Mouse (Mus musculus) CH12.LX (cell line): ENCODE measurements at regions not wholly inside any gene's neighbourhood (a gene's known extent, or its start where the extent isn't known, plus 50 kb on each side); places are given as distances from the start of the nearest gene placed in this dataset.

Experiments
- DNase-seq: peaks from one replicate; pipeline ENCODE4 v3.0.0-alpha.2; 2013; ENCODE audit errors: extremely low read depth
- H3K27ac ChIP-seq: 2 replicates; pipeline ENCODE4 v1.5.1; 2012; ENCODE audit warnings: low read depth, mild to moderate bottlenecking, control low read depth, moderate library complexity; ENCODE audit not compliant: insufficient read depth
- H3K27me3 ChIP-seq: replicated peaks from 2 replicates; pipeline ENCODE3; 2012; ENCODE audit warnings: inconsistent platforms
- H3K36me3 ChIP-seq, 2 experiments: replicated peaks in 1 of 2; 2 replicates each; pipeline versions ENCODE3 to v1.6.1; 2012; ENCODE audit warnings: inconsistent platforms in 1 of 2, low read length in 1 of 2, mild to moderate bottlenecking in 1 of 2, mixed read lengths in 1 of 2, moderate library complexity in 1 of 2; ENCODE audit not compliant: control insufficient read depth in 1 of 2, insufficient read depth in 1 of 2
- H3K4me1 ChIP-seq, 2 experiments: 2 replicates each; pipeline ENCODE4 v1.6.1; 2012; ENCODE audit warnings: inconsistent platforms in 1 of 2, moderate library complexity in 1 of 2; ENCODE audit not compliant: insufficient read depth in 2 of 2, control insufficient read depth in 1 of 2
- H3K4me2 ChIP-seq: 2 replicates; pipeline ENCODE4 v1.6.1; 2012; ENCODE audit warnings: low read depth, mild to moderate bottlenecking, control low read depth; ENCODE audit not compliant: poor library complexity, insufficient read depth, severe bottlenecking
- H3K4me3 ChIP-seq, 3 experiments: fragments of 150-350 bp in 1 of 3; sonication (generic) in 1 of 3; replicated peaks in 1 of 3; 2 replicates each; pipeline versions ENCODE3 to v1.5.1; 2011 to 2012; ENCODE audit warnings: low read depth in 2 of 3, low read length in 2 of 3, mild to moderate bottlenecking in 2 of 3, moderate library complexity in 2 of 3, control low read depth in 1 of 3, improper control_type of control experiment in 1 of 3, inconsistent platforms in 1 of 3, mixed read lengths in 1 of 3; ENCODE audit not compliant: poor library complexity in 1 of 3
- H3K79me2 ChIP-seq: replicated peaks from 2 replicates; pipeline ENCODE4 v1.6.1; 2012; ENCODE audit warnings: mild to moderate bottlenecking, moderate library complexity; ENCODE audit not compliant: control insufficient read depth, poor library complexity, insufficient read depth, severe bottlenecking; ENCODE audit errors: extremely low read depth
- H3K9ac ChIP-seq: 2 replicates; pipeline ENCODE4 v1.6.1; 2012; ENCODE audit warnings: low read depth, mild to moderate bottlenecking, control low read depth, moderate library complexity; ENCODE audit not compliant: insufficient read depth
- H3K9me3 ChIP-seq: replicated peaks from 2 replicates; pipeline ENCODE3; 2012; ENCODE audit warnings: low read length, inconsistent platforms, mixed read lengths
- CTCF ChIP-seq, 2 experiments: IDR thresholded peaks in 1 of 2; conservative IDR thresholded peaks in 1 of 2; 2 replicates each; pipeline ENCODE4 v1.5.1; 2011 to 2012; ENCODE audit warnings: low read depth in 2 of 2, low read length in 2 of 2, improper control_type of control experiment in 1 of 2, inconsistent platforms in 1 of 2, mild to moderate bottlenecking in 1 of 2, moderate library complexity in 1 of 2
- GABPA ChIP-seq: IDR thresholded peaks from 2 replicates; pipeline ENCODE4 v1.6.1; 2012; ENCODE audit warnings: low read depth, low read length, improper control_type of control experiment, inconsistent platforms; ENCODE audit not compliant: insufficient replicate concordance
- HCFC1 ChIP-seq: IDR thresholded peaks from 2 replicates; pipeline ENCODE4 v1.6.1; 2012; ENCODE audit warnings: low read depth, mild to moderate bottlenecking, inconsistent platforms, low read length, improper control_type of control experiment
- IRF4 ChIP-seq: IDR thresholded peaks from 2 replicates; pipeline ENCODE4 v1.6.1; 2014; ENCODE audit warnings: low read depth, mild to moderate bottlenecking, inconsistent platforms, low read length, improper control_type of control experiment
- JUN ChIP-seq: IDR thresholded peaks from 2 replicates; pipeline ENCODE4 v1.6.1; 2011; ENCODE audit warnings: low read depth, mild to moderate bottlenecking, low read length, improper control_type of control experiment, moderate library complexity; ENCODE audit not compliant: insufficient read depth
- KAT2A ChIP-seq: IDR thresholded peaks from 2 replicates; pipeline ENCODE4 v1.6.1; 2012; ENCODE audit warnings: low read length, improper control_type of control experiment, inconsistent platforms; ENCODE audit not compliant: insufficient replicate concordance
- MAFK ChIP-seq: IDR thresholded peaks from 2 replicates; pipeline ENCODE4 v1.6.1; 2011; ENCODE audit warnings: low read length, improper control_type of control experiment; ENCODE audit not compliant: insufficient replicate concordance
- MAX ChIP-seq: IDR thresholded peaks from 2 replicates; pipeline ENCODE4 v1.6.1; 2011; ENCODE audit warnings: low read length, improper control_type of control experiment
- MAZ ChIP-seq: IDR thresholded peaks from 2 replicates; pipeline ENCODE4 v1.6.1; 2012; ENCODE audit warnings: low read depth, mild to moderate bottlenecking, inconsistent platforms, low read length, improper control_type of control experiment, moderate library complexity
- MXI1 ChIP-seq: IDR thresholded peaks from 2 replicates; pipeline ENCODE4 v1.6.1; 2011; ENCODE audit warnings: mild to moderate bottlenecking, low read depth, low read length, improper control_type of control experiment
- MYC ChIP-seq: IDR thresholded peaks from 2 replicates; pipeline ENCODE4 v1.6.1; 2011; ENCODE audit warnings: low read depth, mild to moderate bottlenecking, improper control_type of control experiment, low read length
- NELFE ChIP-seq: IDR thresholded peaks from 2 replicates; pipeline ENCODE4 v1.6.1; 2011; ENCODE audit warnings: low read depth, low read length, improper control_type of control experiment
- NRF1 ChIP-seq: IDR thresholded peaks from 2 replicates; pipeline ENCODE4 v1.6.1; 2014; ENCODE audit warnings: low read depth, mild to moderate bottlenecking, inconsistent platforms, low read length, improper control_type of control experiment, moderate library complexity
- PAX5 ChIP-seq: IDR thresholded peaks from 2 replicates; pipeline ENCODE4 v1.6.1; 2012; ENCODE audit warnings: low read length, inconsistent platforms, mixed read lengths
- POLR2A ChIP-seq: IDR thresholded peaks from 2 replicates; pipeline ENCODE4 v1.6.1; 2011; ENCODE audit warnings: low read depth, mild to moderate bottlenecking, improper control_type of control experiment, low read length
- RAD21 ChIP-seq: IDR thresholded peaks from 2 replicates; pipeline ENCODE4 v1.6.1; 2011; ENCODE audit warnings: low read depth, mild to moderate bottlenecking, low read length, improper control_type of control experiment, moderate library complexity
- SMC3 ChIP-seq: IDR thresholded peaks from 2 replicates; pipeline ENCODE4 v1.6.1; 2011; ENCODE audit warnings: low read depth, low read length, improper control_type of control experiment
- TBP ChIP-seq: conservative IDR thresholded peaks from 2 replicates; pipeline ENCODE4 v1.6.1; 2011; ENCODE audit warnings: low read depth, low read length, improper control_type of control experiment
- USF2 ChIP-seq: conservative IDR thresholded peaks from 2 replicates; pipeline ENCODE4 v1.6.1; 2011; ENCODE audit warnings: low read depth, low read length, improper control_type of control experiment
- ZC3H11A ChIP-seq: IDR thresholded peaks from 2 replicates; pipeline ENCODE4 v1.6.1; 2012; ENCODE audit warnings: low read depth, mild to moderate bottlenecking, inconsistent platforms, low read length, improper control_type of control experiment
- ZMIZ1 ChIP-seq: IDR thresholded peaks from 2 replicates; pipeline ENCODE4 v1.6.1; 2012; ENCODE audit warnings: low read depth, mild to moderate bottlenecking, inconsistent platforms, low read length, improper control_type of control experiment
- dilution Hi-C: fragments of 300-500 bp; cut with MboI; formaldehyde crosslinking; loops from 2 replicates; pipeline ENCODE4 v1.14.3; 2020; ENCODE audit warnings: low sequenced_read_pairs; ENCODE audit not compliant: extremely low pct_unique_long_range_greater_than_20kb, extremely low pct_ligation_motif_present
- in situ Hi-C: fragments of 300-500 bp; cut with MboI; formaldehyde crosslinking; loops from 3 replicates; pipeline ENCODE4 v1.14.3; 2019; ENCODE audit warnings: low sequenced_read_pairs, low pct_ligation_motif_present, low pct_unique_long_range_greater_than_20kb, mixed read lengths

DNA sequence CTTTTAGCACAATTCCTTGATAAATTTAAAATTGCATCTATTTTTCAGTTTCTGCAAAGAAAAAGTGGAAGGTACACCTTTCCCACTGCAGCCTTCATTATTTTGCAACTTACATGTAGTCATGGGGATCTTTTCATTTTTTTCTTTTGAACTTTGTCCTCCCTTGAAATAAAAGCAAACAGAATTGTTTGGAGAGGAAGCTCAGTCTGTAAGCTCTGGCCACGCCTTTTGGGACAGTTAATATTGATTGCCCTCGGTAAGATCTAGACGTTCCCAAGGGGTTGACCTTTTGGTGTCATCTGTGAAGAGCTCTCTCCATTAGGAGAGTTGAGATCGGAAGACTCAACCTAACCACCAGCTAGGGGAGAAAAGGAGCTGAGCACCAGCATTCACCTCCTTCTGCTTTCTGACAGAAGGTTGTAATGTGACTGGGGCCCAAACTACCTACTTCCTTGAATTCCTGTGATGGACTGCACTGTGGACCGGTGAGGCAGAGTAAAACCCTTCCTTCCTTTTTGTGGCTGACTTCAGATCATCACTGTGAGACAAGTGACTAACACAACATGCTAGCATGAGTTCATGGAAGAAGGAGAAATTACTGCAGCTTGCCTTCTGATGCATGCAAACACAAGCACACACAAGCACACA, 621.9 kb downstream of the Inhba start:
- in situ Hi-C loops (no loop called here), dilution Hi-C loops (no loop called here)
- DNase-seq = no peak
- Histone ChIP-seq H3K27me3 (no peaks in the 10 kb centered on the region), H3K4me3 (no peak overlapping the region), H3K9me3 (no peaks in the 10 kb centered on the region), H3K9ac (no peak overlapping the region), H3K27ac (no peak overlapping the region), H3K4me2 (no peak overlapping the region), H3K79me2 (no peaks in the 10 kb centered on the region), H3K36me3 (no peaks in the 10 kb centered on the region), H3K4me1 (no peaks in the 10 kb centered on the region; a peak in 1 of 4 replicates)
- TF ChIP-seq CTCF (conservative IDR thresholded peaks at IDR 0.05 in 1 of 2, IDR thresholded peaks at IDR 0.05 in 1 of 2; ENCODE audit: low read depth in 2 of 2, low read length in 2 of 2) = no peak
- no peak for TF ChIP-seq MXI1
- no peak for TF ChIP-seq TBP
- TF ChIP-seq POLR2A = no peak
- TF ChIP-seq SMC3 = no peak
- no peak for TF ChIP-seq MAFK
- TF ChIP-seq MYC = no peak
- no peak for TF ChIP-seq PAX5
- no peak for TF ChIP-seq HCFC1
- no peak for TF ChIP-seq MAX
- no peak for TF ChIP-seq ZC3H11A
- no peak for TF ChIP-seq NRF1
- no peak for TF ChIP-seq MAZ
- TF ChIP-seq USF2 = no peak
- TF ChIP-seq JUN = no peak
- TF ChIP-seq KAT2A = no peak
- no peak for TF ChIP-seq ZMIZ1
- no peak for TF ChIP-seq RAD21

GRCm38 (mm10) chr13:16636251-16636650, 624.6 kb downstream of the Inhba start:
- Histone ChIP-seq H3K4me2 (no peak overlapping the region), H3K9me3 (no peaks in the 10 kb centered on the region), H3K27ac (no peak overlapping the region)
- in situ Hi-C loops = no loop called here
- dilution Hi-C loops = no loop called here
- TF ChIP-seq NELFE (no peak), POLR2A (no peak), ZMIZ1 (no peak), IRF4 (no peak), GABPA (no peak), RAD21 (no peak)
- TF ChIP-seq, all 38 proteins: peak for 0
- Histone ChIP-seq H3K4me1 (peaks cover 0 to 3% of the 10 kb centered on the region in 2 experiments; a peak in 2 of 4 replicates), H3K79me2 (no peaks in the 10 kb centered on the region), H3K36me3 (no peaks in the 10 kb centered on the region), H3K27me3 (no peaks in the 10 kb centered on the region), H3K9ac (no peak overlapping the region), H3K4me3 (no peak overlapping the region)
- no peak for DNase-seq
